Mouse (Mus musculus): ENCODE data around the gene Kank1. TPM values are rescaled to one million over a fixed set of nuclear protein-coding genes. Genes with fewer than 3 reads are reported as not detected.
A peak's percentile ranks its signal among the peaks of the same experiment; 100 is the strongest.

Kank1 gene
- total RNA-seq, 2 experiments from 2014 or later: 25.5 to 34.1 TPM

DNA sequence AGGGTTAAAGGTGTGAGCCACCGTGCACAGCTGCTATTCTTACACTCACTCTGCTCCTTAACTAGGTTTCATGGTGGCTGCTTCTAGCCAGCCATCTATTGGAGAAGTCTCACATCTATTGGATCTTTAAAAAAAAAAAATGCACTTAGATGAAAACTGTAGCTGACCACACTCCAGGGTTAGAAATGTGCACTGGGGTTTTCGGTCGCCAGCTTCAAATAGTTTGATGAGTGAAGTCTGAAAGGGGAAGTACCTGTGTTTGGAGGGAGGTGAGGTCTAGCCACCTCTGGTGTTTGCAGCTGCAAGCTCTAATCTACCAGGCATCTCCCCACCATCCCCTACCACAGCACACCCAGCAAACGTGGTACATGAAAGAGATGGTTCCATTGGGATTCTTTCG, 74.2 kb downstream of the Kank1 start:
- no peak for DNase-seq

DNA sequence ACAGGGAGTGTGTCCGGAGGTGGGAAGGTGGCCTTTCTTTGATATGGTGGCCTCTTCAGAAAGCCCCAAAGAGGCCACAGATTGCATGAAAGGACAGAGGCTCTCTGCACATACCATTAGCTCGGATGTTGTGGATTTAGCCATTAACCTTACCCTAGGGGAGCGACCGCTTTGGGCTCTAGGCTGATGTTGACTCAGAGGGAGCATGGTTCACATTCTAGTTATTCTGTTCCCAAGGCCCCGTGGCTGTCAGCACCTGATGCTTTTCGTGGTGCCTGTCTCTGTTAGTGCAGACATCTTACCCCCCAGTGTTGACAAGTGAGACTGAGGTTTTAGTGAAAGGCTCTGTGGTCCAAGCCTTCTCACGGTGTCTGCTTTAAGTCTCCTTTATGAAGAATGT, 74.9 kb downstream of the Kank1 start:
- DNase-seq: no peak

DNA sequence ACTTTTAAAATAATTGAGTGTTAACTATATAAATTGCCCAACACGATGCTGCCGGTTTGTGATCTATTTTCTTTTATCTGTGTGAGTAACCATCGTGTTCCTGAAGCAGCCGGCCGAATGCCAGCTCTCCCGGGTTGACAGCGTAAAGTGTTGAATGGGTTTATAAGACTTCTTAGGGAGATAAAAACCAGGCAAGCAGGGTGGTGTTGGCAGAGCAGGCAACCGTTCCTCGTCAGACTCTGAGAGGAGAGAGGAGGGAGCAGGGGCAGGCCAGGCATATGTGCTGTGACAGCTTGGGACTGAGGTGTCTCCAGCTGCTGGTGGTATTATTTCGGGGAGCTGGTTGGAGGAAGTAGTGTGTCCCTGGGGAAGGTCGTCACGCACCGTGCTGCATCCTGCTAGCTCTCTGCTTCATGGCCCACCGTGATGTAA, 78.7 kb downstream of the Kank1 start:
- no peak for DNase-seq

DNA sequence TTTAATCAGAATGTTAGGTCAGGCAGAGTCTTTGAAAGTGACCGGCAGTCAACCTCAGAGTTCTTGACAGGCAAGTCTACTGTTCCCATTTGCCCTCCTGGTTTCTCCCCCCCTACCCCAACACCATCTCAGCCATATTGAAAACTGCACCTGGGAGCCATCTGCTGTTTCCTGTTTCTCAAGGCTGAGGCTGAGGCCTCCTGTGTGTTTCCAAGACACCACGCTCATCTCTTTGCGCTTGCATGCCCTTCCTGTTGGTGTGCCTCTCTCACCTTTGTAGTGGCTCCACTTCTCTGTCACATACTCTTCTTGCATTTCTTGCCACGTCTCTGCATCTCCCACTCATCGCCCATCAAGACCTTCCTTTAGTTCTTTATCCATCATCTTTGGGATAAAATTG, 79.2 kb downstream of the Kank1 start:
- no peak for DNase-seq

DNA sequence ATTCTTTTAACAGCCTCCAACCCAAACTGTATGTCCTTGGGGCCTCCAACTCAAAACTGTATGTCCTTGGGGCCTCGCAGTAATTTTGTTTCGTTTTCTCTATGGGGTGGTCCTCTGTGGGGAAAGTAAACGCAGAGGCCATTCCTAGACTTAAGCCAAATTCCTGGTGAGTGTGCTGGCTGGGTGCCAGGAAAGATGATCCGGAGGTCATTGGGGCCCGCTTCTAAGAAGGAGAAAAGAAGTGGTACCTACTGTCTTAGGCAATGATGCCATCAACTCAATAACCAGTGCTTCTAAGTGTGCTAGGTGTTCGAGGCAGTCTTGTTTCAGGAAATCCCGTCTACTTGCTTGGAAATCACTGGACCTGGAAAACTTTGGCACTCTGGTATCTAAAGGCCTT, 87.5 kb downstream of the Kank1 start:
- peak; percentile 60 for DNase-seq

DNA sequence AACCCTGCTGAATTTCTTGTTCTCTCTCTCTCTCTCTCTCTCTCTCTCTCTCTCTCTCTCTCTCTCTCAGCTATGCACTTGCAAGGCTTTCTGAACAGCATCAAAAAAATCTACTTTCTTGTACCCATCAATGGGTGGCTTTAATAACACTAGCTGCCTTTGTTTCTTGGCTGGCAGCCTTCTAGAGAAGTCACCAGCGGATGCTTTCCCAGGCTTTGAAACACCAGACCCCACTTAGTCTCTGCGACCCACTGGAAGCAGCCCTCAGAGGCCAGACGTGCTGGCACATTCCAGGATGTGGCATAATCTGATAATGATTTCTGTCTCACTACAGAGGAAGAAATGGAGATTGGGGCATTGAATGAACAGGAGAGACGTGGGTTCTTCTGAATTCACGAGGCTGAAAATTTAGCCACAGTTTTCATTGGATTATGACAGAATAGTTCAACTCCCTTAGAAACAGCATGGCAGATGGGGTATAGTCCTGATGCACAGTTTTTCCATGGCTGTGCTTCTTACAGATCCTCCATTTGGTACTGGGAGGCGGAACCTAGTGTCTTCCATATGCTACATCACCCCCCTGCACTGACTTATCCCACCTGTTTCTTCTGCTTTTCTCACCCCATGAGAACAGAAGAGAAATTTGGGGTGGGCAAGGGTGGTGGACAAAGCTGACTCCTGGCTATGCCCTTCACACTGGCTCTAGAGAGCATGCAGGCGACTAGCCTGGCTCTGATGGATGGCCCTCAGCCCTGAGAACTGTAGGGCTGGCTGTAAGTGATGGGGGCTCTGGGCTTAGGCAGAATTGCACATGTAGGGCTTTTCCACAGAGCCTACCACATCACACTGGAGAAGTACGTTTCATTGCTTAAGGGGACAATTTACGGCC, 88.6 kb downstream of the Kank1 start:
- no peak for DNase-seq

DNA sequence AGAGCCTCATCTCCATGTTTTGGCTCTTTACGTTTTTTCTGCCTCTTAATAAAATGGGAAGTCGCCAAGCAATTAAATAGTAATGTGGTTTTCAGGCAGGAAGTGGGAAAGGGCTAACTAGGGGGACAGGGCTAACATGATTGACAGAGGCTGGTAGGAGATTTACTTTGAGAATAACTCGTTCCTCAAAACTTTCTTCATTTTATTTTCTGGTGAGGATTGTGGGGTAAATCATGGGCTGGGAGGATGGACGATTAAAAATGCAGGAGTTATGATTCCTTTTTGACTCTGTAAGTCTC, 89.2 kb downstream of the Kank1 start:
- no peak for DNase-seq

DNA sequence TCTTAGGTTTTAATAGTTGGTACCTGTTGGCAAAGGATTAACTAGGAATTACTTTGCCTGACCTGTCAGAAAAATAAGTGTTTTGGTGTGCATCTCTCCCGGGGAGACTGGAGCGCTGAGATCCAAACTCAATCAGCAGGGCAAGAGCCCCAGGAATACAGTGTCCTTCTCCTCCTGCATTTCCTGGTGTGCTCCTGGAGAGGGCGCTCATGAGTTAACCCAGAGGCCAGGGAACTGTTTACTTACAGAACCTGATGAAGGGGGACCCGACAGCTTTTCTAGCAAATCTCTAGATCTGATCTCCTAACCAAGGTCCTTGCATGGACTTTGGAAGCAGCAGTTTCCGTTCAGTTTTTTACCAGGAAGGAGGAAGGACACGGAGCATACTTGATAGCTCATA, 90.9 kb downstream of the Kank1 start:
- DNase-seq: no peak

DNA sequence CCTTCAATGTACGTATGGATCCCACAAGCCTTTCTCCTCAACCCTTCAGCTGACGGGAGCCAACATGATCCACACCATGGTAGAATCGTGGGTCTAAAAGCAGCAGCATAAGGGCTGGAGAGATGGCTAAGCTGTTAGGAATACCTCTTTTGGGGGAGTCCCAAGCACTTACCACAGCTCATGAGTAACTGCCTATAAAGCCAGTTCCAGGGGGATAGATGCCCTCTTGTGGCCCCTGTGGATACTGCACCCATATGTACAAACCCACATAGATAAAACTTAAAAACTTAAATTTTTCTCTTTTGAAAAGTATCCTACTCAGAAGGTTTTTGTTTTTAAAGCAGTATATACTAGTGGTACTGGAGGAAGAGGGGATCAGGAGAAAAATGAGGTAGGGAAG, 97.6 kb downstream of the Kank1 start:
- DNase-seq: peak; percentile 73

DNA sequence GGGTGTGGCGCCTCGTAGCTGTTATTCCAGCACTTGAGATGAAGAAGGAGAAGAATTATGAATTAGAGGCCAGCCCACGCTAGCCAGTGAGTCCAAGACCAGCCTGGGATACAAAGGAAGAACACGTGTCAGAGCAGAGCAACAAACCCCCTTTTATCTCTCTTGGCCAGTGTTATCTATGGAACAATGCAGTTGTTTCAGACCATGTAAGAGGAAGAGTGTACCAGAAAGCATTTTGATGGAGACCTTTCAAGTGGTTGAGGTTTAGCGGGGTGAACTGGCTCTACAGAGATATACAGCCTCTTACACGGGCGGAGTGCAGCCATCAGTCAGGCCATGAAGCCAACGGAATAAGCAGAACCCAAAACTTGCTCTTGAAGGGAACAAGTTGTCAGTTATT, 100.0 kb downstream of the Kank1 start:
- no peak for DNase-seq

DNA sequence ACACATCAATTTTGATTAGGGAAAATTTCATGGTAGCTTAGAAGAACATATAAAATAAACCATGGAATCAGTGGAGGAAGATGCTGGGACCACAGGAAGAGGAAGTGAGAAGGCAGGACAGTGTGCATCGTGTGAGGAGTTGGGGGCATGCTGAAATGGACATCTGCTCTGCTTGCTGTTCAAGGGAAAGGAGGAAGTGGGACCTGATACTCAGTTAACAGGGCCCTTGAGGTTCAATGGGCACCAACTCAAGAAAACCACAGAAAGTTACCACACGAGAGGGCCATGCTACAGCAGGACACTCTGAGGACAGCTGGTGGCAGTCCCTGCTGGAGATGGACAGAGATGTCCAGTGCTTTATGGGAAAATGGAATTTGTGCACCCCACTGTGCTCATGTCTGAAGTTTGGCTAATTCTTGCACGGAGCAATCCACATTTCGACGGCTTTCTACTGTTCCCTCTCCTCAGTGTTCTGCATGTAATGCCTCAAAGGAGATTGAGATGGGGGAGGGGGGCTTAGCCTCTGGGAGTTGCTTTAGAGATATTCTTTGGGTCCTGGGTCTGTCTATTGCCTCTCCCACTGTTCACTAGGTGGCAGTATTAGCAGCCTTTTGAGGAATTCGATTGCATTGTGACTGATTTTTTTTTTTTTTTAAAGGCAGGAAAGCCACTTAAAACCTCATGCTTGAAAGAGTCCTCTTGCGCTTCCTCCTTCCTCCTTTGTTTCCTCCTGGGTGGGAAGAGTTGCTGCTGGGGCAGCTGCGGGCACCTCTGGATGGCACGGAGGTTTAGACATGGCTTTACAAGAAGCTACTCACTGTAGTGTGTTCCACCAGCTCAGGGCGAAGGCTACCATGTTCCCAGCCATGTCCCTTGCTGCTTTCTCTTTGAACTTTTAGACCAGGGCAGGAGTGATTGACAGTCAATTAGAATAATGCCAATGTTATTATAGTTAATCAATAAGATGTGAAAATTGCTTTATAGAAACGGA, 104.2 kb downstream of the Kank1 start:
- DNase-seq: peak; percentile 30

DNA sequence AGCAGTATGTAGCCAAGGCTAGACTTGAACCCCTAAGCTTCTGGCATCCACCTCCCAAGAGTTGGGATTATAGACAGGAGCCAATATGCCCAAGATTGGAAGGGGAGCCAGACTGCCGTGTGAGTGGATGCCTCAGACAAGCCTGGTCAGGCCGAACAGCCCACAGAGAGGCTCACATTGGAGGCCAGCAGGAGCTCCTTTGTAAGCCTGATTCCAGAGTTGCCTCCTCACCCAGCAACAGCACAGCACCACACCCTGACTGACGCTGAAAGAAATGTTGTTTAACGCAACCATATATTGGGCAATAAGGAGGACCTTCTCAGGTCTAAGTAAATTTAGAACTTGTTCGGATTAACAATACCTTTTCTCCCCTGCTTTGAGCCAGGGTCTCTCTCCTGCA, 105.3 kb downstream of the Kank1 start:
- DNase-seq: no peak

DNA sequence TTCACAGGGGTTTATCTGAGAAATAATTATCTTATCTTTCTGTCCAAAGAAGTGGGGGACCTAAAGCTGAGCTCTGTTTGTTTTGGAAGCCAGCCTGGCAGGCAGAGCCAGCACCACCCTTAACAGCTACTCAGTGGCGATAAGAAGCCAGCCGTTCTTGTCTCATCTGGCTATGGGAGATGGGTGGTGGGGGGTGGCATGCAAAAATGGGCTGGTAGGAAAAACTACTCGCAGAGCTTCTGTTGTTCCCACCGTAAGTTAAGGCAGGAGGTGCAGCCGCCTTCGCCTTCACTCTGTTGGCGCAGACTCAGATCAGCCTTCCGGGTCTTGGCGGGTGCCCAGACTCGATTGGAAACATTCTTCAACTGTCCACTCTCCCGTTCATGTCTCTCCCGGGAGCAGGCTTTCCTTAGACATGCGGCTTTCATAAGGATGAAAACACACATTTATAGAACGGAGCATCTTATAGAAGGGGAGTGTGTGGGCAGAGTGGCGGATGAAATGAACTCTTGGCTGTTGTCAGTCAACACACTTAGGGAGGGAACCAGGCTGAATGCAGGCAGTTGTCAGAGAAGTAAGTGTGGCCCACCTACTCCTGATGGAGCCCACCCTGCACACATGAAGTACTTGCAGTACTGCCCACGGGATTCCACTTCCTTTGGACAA, 107.0 kb downstream of the Kank1 start:
- peak; percentile 64 for DNase-seq

DNA sequence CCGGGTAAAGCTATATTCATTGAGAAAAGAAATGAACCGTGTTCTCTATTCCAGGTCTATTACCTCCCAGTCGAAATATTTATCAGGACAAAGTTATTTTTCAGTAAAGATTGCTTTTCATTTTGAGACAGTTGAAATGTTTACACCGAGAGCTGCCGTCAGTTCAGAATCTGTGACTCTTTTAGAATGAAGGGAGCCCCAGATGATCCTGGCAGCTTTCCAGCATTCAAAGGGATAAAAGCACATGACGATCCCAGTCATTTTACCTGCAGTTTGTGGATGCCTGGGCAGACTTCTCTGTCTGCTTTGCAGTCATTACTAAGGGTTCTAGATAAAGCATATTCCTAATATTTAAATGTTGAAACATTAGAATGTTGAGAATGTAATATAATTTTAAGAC, 107.6 kb downstream of the Kank1 start:
- DNase-seq: no peak

DNA sequence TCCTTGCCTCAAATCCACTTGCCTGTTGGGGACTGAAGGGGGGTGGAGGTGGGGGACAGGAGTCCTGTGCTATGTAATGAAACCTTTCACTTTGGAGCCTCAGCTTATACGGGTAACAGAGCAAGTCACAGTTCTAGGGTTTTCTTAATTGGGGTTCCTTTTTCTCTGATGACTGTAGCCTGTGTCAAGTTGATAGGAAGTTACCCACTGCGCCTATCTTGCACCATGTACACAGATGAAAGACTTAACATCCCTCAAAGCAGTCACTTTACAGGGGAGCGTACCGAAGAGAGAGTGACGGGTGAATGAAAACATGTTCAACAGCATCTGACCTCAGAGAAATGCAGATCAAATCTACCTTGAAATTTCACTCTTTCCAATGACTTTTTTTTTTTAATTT, 109.2 kb downstream of the Kank1 start:
- no peak for DNase-seq

DNA sequence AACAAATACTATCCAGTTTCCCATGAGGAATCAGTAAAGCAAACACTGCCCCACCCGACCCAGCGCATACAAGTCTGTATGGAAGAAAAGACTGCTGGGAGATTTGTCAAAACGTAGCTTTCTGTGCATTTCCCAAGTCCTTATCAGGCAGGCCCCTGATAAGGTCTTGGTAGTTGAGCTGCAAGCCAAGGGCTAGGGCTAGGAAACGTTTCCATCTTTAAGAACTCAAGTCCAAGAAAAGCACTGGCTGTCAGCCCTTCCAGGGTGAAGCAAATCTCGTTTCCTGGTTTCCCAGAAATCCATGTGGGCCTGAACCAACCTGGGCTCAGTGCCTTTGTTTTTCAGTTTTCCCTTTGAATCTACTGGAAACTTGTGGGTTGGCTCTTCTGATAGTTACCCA, 110.7 kb downstream of the Kank1 start:
- DNase-seq: peak; percentile 27

DNA sequence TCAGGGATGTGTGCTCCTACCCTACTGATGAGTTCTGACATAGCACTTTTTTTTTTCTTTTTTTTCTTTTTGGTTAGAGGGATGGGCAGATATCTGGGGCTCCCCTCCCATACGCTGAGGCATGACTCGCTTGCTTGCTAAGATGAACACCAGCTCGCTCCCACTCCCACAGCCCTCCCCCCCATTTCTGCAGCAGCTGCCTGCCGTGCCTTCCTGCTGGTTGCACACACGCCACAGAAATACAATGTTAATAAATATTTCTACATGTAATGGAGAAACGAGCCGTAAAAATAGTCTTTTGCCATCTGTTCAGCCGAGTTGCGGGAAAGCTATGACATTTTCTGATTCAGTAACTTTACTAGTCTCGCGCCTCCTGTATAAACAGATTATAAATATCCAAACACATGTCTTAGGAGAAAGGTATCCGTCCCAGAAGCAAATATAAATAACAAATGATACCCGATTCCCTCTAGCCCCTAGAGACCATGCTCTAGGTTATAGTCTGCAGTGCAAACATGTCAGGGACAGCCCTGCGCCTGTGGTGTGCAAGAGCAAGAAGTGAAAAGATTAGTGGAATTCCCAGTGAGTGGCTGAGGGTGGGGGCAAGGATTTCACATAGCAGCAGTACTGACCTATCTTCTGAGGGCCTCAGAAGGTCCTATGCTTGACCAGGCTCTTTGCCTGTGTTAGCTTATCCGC, 114.6 kb downstream of the Kank1 start:
- no peak for DNase-seq

DNA sequence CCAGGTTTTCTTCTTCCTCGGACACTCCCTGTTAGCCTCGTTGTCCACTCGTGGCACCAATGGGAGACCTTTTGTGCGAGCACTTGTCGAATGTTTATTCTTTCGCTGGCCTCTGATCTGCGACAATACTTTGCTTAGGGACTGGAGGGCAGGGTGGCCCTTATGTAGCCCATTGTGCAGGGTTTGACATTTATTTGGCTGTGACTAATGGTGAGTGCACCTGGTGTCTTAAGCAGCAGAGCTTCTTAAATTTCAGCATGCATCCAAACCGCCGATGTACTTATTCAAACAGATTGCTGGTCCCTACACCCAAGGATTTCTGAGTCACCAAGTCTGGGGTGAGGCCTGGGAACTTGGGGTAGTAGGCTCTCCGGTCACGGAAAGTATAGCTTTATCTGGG, 120.3 kb downstream of the Kank1 start:
- DNase-seq: no peak

DNA sequence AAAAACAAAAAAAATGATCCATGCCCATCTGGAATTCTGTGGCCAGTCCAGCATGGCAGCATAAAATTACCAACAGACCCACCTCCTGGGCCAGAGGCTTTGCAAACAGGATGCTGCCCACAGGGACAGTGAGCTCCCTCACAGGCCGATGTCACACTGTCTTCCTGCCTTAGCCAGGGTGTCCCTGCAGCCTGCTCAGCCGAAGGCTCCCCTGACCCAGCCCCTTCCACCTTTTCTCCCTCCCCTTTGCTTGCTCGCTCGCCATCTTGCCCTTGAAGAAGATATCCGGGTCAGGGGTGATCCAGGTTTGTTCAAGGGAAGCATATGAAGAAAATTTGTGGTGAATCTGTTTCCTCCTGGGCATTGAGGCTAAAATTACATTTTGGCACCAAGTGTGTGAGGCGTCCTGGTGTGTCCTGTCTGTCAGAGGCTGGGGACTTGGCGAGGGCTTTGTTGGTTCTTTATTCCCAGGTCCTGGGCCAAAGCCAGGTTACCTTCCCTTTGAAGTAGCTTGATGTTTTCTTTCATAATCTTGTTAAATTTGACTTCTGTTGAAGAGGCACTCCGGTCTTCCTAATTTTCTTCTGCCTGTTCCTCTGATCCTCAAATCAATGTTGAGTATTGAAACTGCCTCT, 121.8 kb downstream of the Kank1 start:
- peak; percentile 27 for DNase-seq

DNA sequence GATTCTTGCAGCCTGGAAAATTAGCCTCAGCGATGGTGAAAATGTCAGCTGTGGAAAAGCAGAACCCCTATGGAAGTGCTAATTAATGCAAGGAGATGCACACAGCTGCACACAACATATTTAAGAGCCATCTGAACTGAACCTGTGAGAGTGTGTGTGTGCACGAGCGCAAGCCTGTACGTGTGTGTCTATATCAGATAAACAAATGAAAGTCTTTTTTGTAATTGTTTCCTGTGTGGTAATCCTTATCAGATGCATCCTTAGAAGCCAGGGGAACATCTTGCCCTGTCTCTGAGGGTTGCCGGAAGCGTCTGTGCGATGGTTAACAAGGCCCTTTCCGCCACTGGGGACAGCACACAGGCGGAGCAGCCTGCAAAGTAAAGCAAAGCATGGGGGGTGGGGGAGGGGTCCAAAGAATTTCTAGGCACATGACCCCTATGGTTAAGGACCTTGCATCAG, 123.8 kb downstream of the Kank1 start:
- no peak for DNase-seq

DNA sequence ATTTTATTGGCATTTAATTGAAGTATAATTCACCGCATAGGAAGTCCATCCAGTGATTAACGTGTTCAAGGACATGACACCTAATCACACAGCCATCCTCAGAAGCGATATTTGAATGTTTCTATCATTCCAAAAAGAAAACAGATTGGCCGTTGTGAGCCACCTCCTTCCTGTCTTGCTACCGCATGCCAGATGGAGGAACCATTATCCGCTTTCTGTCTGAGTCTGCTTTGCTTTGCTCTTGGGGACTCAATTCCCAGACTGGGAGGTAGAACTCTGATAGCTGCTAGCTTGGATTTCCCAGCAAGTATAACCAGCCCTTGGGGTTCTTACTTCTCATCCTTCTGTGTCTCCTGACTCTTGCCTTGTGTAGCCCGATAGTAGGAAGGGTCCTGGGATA, 125.2 kb downstream of the Kank1 start:
- DNase-seq: no peak

DNA sequence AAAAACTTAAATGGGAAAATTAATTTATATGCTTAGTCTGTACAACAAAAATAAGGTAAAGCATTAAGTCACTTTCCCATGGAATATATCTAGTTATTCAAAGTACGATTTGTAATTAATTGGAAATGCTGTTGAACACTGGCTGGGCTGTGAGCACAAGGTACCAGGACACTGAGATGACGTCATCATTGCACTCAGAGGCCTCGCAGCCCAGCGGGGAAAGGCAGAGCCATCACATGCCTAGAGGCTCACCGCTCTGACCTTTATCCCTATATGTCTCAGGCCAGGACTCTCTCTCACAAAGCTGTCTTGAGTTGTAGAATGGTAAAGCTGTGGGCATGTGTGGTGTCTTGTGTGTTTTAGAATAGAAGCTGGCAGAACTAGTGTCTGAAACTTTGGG, 128.9 kb downstream of the Kank1 start:
- no peak for DNase-seq
